Mouse (Mus musculus): ENCODE data around the gene Lrrc56.

Gene Lrrc56

DNA sequence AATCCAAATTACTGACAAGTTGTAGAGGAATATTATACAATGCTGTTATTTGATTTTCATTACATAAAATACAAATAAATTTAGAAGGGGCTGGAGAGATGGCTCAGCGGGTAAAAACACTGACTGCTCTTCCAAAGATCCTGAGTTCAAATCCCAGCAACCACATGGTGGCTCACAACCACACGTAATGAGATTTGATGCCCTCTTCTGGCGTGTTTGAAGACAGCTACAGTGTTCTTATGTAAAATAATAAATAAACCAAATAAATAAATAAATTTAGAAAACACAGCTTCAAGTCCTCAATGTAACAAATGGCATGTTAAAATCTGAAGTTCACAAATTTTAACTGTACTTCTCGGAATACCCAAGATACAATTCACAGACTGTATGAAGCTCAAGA, 18.9 kb upstream of the Lrrc56 start:
- CTCF ChIA-PET = interaction anchor here (0.8 to 2.8 kb wide), 15 partner anchors 17 to 272 kb away, joined by 3 to 17 read pairs (median 6); partner anchors contain the start of genes Hras (in 1 of the 4), Lrrc56 (in 1 of the 4) and Ptdss2 (in 1 of the 4)

DNA sequence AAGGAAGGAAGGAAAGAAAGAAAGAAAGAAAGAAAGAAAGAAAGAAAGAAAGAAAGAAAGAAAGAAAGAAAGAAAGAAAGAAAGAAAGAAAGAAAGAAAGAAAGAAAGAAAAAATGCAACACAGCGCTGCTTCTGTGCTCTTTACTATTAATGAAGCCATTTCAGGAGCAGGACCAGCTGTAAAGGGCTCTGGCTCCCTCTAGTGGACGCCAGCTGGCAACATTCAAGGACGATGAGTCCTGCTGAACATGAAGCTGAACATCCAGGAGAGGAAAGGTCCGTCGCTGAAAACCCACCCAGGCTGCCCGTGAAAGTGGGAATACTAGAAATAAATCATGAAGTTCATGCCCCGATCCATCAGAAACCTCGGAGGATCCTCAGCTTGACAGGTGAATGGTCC, 17.8 kb upstream of the Lrrc56 start:
- POLR2A ChIA-PET = interaction anchor here (0.5 to 2.1 kb wide), 35 partner anchors 11 to 335 kb away, joined by 3 to 8 read pairs (median 4); partner anchors contain the start of genes Hras (in 2 of the 4), Lrrc56 (in 2 of the 4), Ano9 (in 1 of the 4) and Odf3 (in 1 of the 4)
- CTCF ChIA-PET = interaction anchor here (0.5 to 2.8 kb wide), 84 partner anchors 8 to 1347 kb away, joined by 3 to 18 read pairs (median 4); partner anchors contain the start of genes Hras (in 2 of the 4), Lrrc56 (in 2 of the 4), Odf3 (in 2 of the 4) and Rassf7 (in 2 of the 4)

More for the DNA sequence above, 18.9 kb upstream of the Lrrc56 start:
- POLR2A ChIA-PET = interaction anchor here in 3 of 4 experiments (0.6 to 1.6 kb wide), 7 partner anchors 10 to 188 kb away, joined by 3 to 6 read pairs (median 3); no protein-coding TSS in a partner anchor

DNA sequence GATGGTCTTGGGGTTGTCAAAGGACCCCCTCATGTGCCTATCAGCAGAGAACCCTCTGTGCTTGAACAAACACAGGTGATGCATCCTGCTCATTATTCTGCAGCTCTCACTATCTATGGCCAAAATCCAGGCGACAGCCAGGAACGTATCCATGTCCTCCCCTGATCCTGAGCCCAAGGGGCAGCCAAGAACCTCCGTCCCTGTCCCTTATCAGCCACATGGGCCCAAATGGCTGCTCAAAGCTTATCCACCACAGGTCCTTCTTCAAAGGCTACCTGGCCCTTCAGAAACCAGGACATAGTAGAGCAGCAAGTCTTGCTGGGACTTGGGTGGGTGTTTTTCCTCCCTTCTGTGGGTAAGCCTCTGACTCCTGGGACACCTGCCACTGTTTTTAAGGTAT, 5.8 kb upstream of the Lrrc56 start:
- ChIA-PET POLR2A (interaction anchor here in 1 of 4 experiments (1.9 kb wide), 1 partner anchor 15 kb away, joined by 5 read pairs; the partner anchor contains the start of gene Rnh1), CTCF (interaction anchor here in 1 of 4 experiments (0.5 kb wide), 1 partner anchor 133 kb away, joined by 3 read pairs; no protein-coding TSS in a partner anchor)

- POLR2A ChIA-PET = interaction anchor here in 2 of 4 experiments (1.1 to 1.9 kb wide), 4 partner anchors 16 to 117 kb away, joined by 3 to 5 read pairs (median 3); partner anchors contain the start of genes Rassf7 (in 1 of the 2) and Rnh1 (in 1 of the 2)
- CTCF ChIA-PET = no interaction called here
Measured at GRCm38 (mm10) chr7:141188733-141189132, 5.2 kb upstream of the Lrrc56 start.

DNA sequence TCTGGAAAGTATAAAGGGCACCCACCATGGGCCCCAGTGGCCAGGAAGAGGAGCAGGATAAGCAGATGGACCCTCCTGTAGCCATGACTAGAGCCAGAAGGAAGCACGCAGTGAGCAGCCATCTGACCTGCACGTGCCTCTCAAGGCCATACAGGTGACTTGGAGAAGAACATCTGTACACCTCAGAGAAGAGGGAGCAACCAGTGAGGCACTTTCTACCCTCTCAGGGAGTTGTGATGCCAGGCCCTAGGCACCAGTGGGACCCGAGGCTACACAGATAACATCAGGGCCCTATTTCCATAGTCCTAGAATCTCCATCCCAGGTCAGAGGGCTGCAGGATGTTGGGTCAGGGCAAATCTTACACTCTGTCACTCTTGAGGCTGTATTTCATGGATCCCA, 3.7 kb upstream of the Lrrc56 start:
- POLR2A ChIA-PET = no interaction called here

GRCm38 (mm10) chr7:141191036-141191435, 2.9 kb upstream of the Lrrc56 start:
- POLR2A ChIA-PET = interaction anchor here in 3 of 4 experiments (0.6 to 4.9 kb wide), 9 partner anchors 18 to 148 kb away, joined by 3 to 84 read pairs (median 4); partner anchors contain the start of genes Rassf7 (in 2 of the 3), Phrf1 (in 1 of the 3), Rnh1 (in 1 of the 3) and Sigirr (in 1 of the 3)
- CTCF ChIA-PET = interaction anchor here in 2 of 4 experiments (0.6 kb wide), 2 partner anchors 121 to 212 kb away, joined by 4 read pairs; no protein-coding TSS in a partner anchor

More for the DNA sequence above, 3.7 kb upstream of the Lrrc56 start:
- CTCF ChIA-PET = no interaction called here

- POLR2A ChIA-PET = interaction anchor here in 3 of 4 experiments (0.6 to 4.9 kb wide), 27 partner anchors 12 to 348 kb away, joined by 3 to 84 read pairs (median 4); partner anchors contain the start of genes Phrf1 (in 2 of the 3), Ptdss2 (in 2 of the 3), Rassf7 (in 2 of the 3) and Sigirr (in 2 of the 3)
- CTCF ChIA-PET = interaction anchor here in 2 of 4 experiments (0.6 to 2.2 kb wide), 3 partner anchors 16 to 211 kb away, joined by 4 to 7 read pairs (median 6); no protein-coding TSS in a partner anchor
Measured at GRCm38 (mm10) chr7:141191796-141192685, 1.9 kb upstream of the Lrrc56 start.

- ChIA-PET POLR2A (interaction anchor here (0.6 to 4.9 kb wide), 37 partner anchors 8 to 352 kb away, joined by 3 to 84 read pairs (median 4); partner anchors contain the start of genes Rassf7 (in 3 of the 4), Phrf1 (in 2 of the 4), Ptdss2 (in 2 of the 4) and Taldo1 (in 2 of the 4)), CTCF (interaction anchor here in 2 of 4 experiments (0.6 to 2.2 kb wide), 4 partner anchors 17 to 170 kb away, joined by 3 to 8 read pairs (median 6); partner anchors contain the start of gene Ptdss2 (in 1 of the 2))
Measured at GRCm38 (mm10) chr7:141192776-141193347, 1.1 kb upstream of the Lrrc56 start.

- CTCF ChIA-PET = interaction anchor here in 3 of 4 experiments (0.6 to 2.2 kb wide), 11 partner anchors 11 to 285 kb away, joined by 3 to 9 read pairs (median 5); partner anchors contain the start of genes Phrf1 (in 1 of the 3), Ptdss2 (in 1 of the 3) and Rassf7 (in 1 of the 3)
- POLR2A ChIA-PET = interaction anchor here (0.6 to 4.9 kb wide), 56 partner anchors 9 to 709 kb away, joined by 3 to 84 read pairs (median 4); partner anchors contain the start of genes Rassf7 (in 4 of the 4), Phrf1 (in 2 of the 4), Ptdss2 (in 2 of the 4) and Rnh1 (in 2 of the 4)
Measured at GRCm38 (mm10) chr7:141193348-141193856, 555 bp upstream of the Lrrc56 start.

GRCm38 (mm10) chr7:141194409-141194808, 452 bp downstream of the Lrrc56 start:
- POLR2A ChIA-PET = interaction anchor here (0.6 to 4.9 kb wide), 57 partner anchors 9 to 1079 kb away, joined by 3 to 84 read pairs (median 4); partner anchors contain the start of genes Rassf7 (in 4 of the 4), Phrf1 (in 2 of the 4), Ptdss2 (in 2 of the 4) and Rnh1 (in 2 of the 4)
- CTCF ChIA-PET = interaction anchor here (0.5 to 2.2 kb wide), 12 partner anchors 10 to 286 kb away, joined by 3 to 9 read pairs (median 5); partner anchors contain the start of genes Phrf1 (in 1 of the 4), Ptdss2 (in 1 of the 4) and Rassf7 (in 1 of the 4)

- ChIA-PET CTCF (interaction anchor here in 2 of 4 experiments (1.0 to 1.6 kb wide), 6 partner anchors 9 to 287 kb away, joined by 3 to 9 read pairs (median 5); partner anchors contain the start of gene Phrf1 (in 1 of the 2)), POLR2A (interaction anchor here in 3 of 4 experiments (0.8 to 4.9 kb wide), 25 partner anchors 11 to 338 kb away, joined by 3 to 84 read pairs (median 5); partner anchors contain the start of genes Rassf7 (in 2 of the 3), Rnh1 (in 2 of the 3), Gm45785 (in 1 of the 3) and Pgghg (in 1 of the 3))
Measured at GRCm38 (mm10) chr7:141194830-141195229, 873 bp downstream of the Lrrc56 start.

- POLR2A ChIA-PET = interaction anchor here in 3 of 4 experiments (1.0 to 4.9 kb wide), 7 partner anchors 9 to 96 kb away, joined by 3 to 84 read pairs (median 5); partner anchors contain the start of gene Rassf7 (in 3 of the 3)
- CTCF ChIA-PET = interaction anchor here in 1 of 4 experiments (0.6 kb wide), 2 partner anchors 9 to 18 kb away, joined by 3 read pairs; partner anchors contain the start of gene Lmntd2
Measured at GRCm38 (mm10) chr7:141195754-141196153, 1.8 kb downstream of the Lrrc56 start.

GRCm38 (mm10) chr7:141196619-141197282, 2.8 kb downstream of the Lrrc56 start:
- CTCF ChIA-PET = interaction anchor here in 3 of 4 experiments (0.6 to 0.9 kb wide), 3 partner anchors 10 to 392 kb away, joined by 3 read pairs; no protein-coding TSS in a partner anchor
- POLR2A ChIA-PET = interaction anchor here (0.7 to 2.7 kb wide), 7 partner anchors 17 to 92 kb away, joined by 3 to 14 read pairs (median 5); partner anchors contain the start of gene Rassf7 (in 3 of the 4)

DNA sequence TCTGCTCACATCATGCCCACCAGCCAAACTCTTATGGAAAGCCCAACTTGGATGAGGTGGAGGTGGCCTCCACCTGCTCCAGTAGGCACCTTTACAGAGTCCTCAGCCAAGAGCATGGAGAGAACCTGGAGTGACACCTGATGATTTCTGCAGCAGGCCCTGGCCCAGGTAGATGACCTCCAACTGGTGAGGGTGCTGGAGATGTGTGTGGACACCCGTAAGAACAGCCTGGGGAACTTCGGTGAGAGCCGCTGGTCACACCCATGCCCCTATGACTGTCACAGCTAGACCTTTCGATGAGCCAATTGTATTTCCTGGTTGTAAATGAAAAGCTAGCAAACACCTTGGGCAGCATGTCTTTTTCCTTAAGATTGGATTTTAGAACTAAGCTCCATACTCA, 4.2 kb downstream of the Lrrc56 start:
- CTCF ChIA-PET = interaction anchor here in 3 of 4 experiments (0.6 to 1.1 kb wide), 4 partner anchors 30 to 231 kb away, joined by 3 to 7 read pairs (median 4); partner anchors contain the start of gene Ifitm1 (in 1 of the 3)
- POLR2A ChIA-PET = interaction anchor here in 2 of 4 experiments (0.6 to 1.6 kb wide), 3 partner anchors 16 to 311 kb away, joined by 3 to 5 read pairs (median 4); no protein-coding TSS in a partner anchor

DNA sequence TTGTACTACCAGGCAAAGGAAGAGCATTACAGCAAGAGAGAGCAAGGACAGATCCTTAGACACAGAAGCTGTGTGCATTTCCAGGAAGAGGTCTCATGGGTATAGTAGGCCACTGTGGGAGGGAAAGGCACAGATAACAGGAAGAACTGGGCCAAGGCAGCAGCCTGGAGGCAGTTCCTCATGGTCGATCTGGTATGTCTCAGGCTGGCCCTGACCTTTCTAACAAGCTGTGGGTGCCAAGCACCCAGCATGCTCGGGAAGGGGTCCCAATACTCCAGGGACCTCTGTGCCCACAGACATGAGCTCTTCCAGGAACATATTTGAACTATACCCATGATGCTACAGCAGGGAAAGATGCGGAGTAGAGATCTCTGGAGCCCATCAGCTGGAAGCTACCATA, 10.6 kb downstream of the Lrrc56 start:
- POLR2A ChIA-PET = interaction anchor here in 3 of 4 experiments (1.2 to 3.7 kb wide), 6 partner anchors 8 to 17 kb away, joined by 3 to 27 read pairs (median 4); partner anchors contain the start of genes Rassf7 (in 2 of the 3), Hras (in 1 of the 3) and Lrrc56 (in 1 of the 3)
- CTCF ChIA-PET = interaction anchor here in 1 of 4 experiments (2.1 kb wide), 1 partner anchor 10 kb away, joined by 5 read pairs; the partner anchor contains the start of genes Hras and Lrrc56
